Mouse (Mus musculus): ENCODE results near the gene Shisa9. TPM values are rescaled to one million over a fixed set of nuclear protein-coding genes. Genes with fewer than 3 reads are reported as not detected.

Shisa9 gene
- polyA plus RNA-seq (2021; fragmentation: Nextera tagmentation) = 14.9 and 22.6 TPM in 2 replicates
- long read RNA-seq, experiment 1, transcript Shisa9-204 (3 exons, 1,196 nt) = major isoform, 8 of 24 reads
- long read RNA-seq, experiment 1, partial matches to known transcripts = 9 of 24 reads
- long read RNA-seq, experiment 1, other reads (novel, unspliced or antisense) = 7 of 24 reads
- long read RNA-seq, experiment 2, partial matches to known transcripts = 18 of 27 reads
- long read RNA-seq, experiment 2, other reads (novel, unspliced or antisense) = 7 of 27 reads

GRCm38 (mm10) chr16:11983616-11984270 lies at the start of gene Shisa9:
Shisa9 (plus strand) TSS chr16:11984113.

Other genes starting within 250 kb of the Shisa9 start
- 21.7 and 24.1 TPM in 2 replicates for gene Cpped1, start 74.7 kb upstream of the Shisa9 start, polyA plus RNA-seq (2021; fragmentation: Nextera tagmentation)